Mouse (Mus musculus) embryo, embryonic 9.5 days (tissue): ENCODE measurements around the gene Tmcc3.
A peak's percentile ranks its signal among the peaks of the same experiment; 100 is the strongest.

ENCODE experiments used
- DNase-seq: peaks from one replicate; pipeline ENCODE4 v3.0.0-alpha.2; 2017; ENCODE audit errors: extremely low spot score

Gene Tmcc3

DNA sequence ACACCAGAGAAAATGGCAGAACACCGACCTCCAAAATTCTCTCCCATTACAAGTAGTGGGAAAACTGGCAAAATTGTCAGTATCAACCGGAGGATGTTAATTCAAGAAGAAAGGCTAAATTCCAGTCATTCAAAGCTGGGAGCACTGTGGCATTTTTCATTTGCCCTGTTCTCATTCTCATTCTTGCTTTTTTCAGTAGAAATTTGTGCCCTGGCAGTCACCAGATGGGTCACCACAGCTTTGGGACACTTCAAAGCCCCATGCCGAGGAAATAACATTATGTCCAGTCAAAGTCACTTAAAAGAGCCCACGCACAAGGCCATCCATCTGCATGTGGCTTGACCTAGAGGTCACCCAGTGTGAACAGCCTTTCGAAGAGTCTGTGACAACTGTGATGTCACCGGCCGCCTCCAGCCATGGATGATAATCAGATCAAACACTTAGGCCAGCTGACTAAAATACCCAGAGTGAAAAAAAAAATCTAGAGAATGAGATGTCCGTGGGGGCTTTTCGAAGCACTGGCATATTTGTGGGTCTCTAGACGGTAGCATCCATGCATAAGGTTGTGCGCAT lies 319.9 kb downstream of the Tmcc3 start:
- DNase-seq, result peak; percentile 19

DNA sequence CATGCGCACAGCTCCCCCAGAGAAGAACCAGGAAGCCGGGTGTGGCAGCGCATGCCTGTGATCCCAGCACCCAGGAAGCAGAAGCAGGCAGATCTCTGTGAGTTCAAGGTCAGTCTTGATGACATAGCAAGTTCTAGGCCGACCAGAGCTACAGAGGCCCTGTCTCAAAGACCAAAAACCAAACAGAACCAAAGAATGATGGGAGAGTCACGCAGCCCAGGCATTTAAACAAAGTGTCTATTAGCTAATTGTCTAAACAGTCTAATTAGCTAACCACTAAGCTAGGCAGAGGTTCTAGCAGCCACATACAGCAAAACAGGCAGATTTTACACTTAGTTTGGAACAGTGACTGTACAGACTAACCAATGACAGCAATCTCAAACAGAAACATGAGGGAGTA lies 320.5 kb downstream of the Tmcc3 start:
- DNase-seq, result no peak

DNA sequence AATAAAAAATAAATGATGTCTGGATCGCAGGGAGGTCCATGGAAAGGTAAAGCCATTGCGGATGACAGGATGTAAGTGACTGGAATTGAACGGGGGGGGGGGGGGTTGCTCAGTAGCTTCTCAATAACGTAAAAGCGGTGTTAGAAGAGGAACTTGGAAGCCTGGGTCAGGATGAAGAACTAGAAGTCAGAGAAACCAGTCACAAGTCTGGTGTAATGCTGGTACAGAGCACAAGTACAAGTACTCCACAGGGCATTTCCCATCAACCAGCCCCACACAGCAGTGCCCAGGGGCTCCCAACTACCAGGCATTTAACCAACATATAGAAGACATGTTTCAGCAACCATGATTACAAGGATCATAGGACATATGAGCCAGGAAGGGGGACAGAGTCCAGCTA lies 326.9 kb downstream of the Tmcc3 start:
- no peak for DNase-seq

DNA sequence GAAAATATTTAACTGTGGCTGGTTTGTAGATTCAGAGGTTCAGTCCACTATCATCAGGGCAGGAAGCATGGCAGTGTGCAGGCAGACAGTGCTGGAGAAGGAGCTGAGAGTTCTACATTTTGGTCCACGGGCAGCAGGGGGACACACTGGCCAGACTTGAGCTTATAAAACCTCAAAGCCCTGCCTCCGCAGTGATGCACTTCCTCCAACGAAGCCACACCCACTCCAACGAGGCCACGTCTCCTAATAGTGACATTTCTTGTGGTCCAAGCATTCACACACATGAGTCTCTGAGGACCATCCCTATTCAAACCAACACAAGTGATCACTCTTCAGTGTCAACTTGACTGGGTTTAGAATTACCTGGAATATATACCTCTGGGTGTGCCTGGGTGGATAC lies 327.5 kb downstream of the Tmcc3 start:
- no peak for DNase-seq

DNA sequence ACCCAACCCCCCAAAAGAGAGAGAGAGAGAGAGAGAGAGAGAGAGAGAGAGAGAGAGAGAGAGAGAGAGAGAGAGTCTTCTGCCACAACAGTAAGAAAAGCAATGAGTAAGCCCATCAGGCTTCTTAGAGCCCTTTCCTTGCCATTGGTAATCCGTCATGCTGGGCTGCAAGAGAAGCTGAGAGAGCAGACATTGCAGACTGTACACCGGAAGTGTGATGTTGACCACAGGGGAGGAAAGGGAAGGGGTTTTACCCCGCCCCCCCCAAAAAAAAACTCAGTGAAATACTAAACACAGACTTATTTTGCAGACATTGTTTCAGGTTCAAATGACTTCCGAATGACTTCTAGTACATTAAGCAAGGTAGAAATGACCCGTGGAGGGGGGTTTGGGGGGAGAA lies 328.3 kb downstream of the Tmcc3 start:
- DNase-seq, result no peak
